Mouse (Mus musculus) ES-CJ7 (cell line): Measurements from ENCODE around the gene Atf5.
A peak's percentile ranks its signal among the peaks of the same experiment; 100 is the strongest.

ENCODE experiments used
- DNase-seq: peaks from one replicate; pipeline ENCODE4 v3.0.0; 2011; ENCODE audit warnings: low read depth, low spot score

Atf5 gene

GRCm38 (mm10) chr7:44770046-44770578 is 46.3 kb downstream of the Atf5 start:
- DNase-seq, result peak; percentile 89

- DNase-seq, result no peak
Measured at GRCm38 (mm10) chr7:44768129-44768528, 48.3 kb downstream of the Atf5 start.
